Mouse (Mus musculus) liver, adult (tissue): ENCODE data around the gene Phyh.

Experiments used
- GATA4 ChIP-seq: IDR thresholded peaks from 2 replicates; pipeline ENCODE4 v1.6.1; 2014; ENCODE audit warnings: mild to moderate bottlenecking, low read length; ENCODE audit not compliant: insufficient replicate concordance

Phyh gene

GRCm38 (mm10) chr2:4918860-4919739, at the start of gene Phyh:
TSS of gene Phyh (plus strand) at chr2:4919019.
- TF ChIP-seq GATA4, result peak; percentile 25; the same call in 1 of the 2 replicates

- no peak for TF ChIP-seq GATA4
Measured at GRCm38 (mm10) chr2:4872740-4873139, 46.1 kb upstream of the Phyh start.

- TF ChIP-seq GATA4, result no peak
Measured at GRCm38 (mm10) chr2:4873331-4873730, 45.5 kb upstream of the Phyh start.

GRCm38 (mm10) chr2:4875090-4875489, 43.7 kb upstream of the Phyh start:
- TF ChIP-seq GATA4, result no peak

- no peak for TF ChIP-seq GATA4
Measured at GRCm38 (mm10) chr2:4876131-4876530, 42.7 kb upstream of the Phyh start.

GRCm38 (mm10) chr2:4880737-4881349, 38.0 kb upstream of the Phyh start:
- TF ChIP-seq GATA4, result no peak

- TF ChIP-seq GATA4, result no peak
Measured at GRCm38 (mm10) chr2:4881350-4882248, 37.2 kb upstream of the Phyh start, which contains the start of gene Sephs1. TSS of gene Sephs1 (plus strand) at chr2:4881564.

- no peak for TF ChIP-seq GATA4
Measured at GRCm38 (mm10) chr2:4882249-4882791, 36.5 kb upstream of the Phyh start.

- TF ChIP-seq GATA4, result no peak
Measured at GRCm38 (mm10) chr2:4883009-4883704, 35.7 kb upstream of the Phyh start.

GRCm38 (mm10) chr2:4886896-4887295, 31.9 kb upstream of the Phyh start:
- TF ChIP-seq GATA4, result no peak

GRCm38 (mm10) chr2:4895598-4895997, 23.2 kb upstream of the Phyh start:
- no peak for TF ChIP-seq GATA4

GRCm38 (mm10) chr2:4896970-4897369, 21.8 kb upstream of the Phyh start:
- no peak for TF ChIP-seq GATA4

GRCm38 (mm10) chr2:4900624-4901023, 18.2 kb upstream of the Phyh start:
- TF ChIP-seq GATA4, result no peak

GRCm38 (mm10) chr2:4902346-4902745, 16.5 kb upstream of the Phyh start:
- no peak for TF ChIP-seq GATA4
